Mouse (Mus musculus): ENCODE measurements around the gene 1110002E22Rik.

DNA sequence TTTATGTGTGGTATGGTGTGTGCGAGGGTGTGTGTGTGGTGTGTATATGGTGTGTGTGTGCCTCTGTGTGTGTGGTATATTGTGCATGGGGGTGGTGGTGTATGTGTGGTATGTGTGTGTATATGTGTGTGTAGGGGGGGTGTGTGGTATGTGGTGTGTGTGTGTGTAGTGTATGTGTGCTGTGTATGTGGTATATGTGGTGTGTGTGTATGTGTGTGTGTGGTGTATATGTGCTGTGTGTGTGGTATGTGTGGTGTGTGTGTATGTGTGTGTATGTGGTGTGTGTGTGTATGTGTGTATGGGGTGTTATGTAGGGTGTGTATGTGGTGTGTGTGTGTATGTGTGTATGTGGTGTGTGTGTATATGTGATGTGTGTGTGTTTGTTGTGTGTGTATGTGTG is 9.4 kb downstream of the 1110002E22Rik start:
- no peak for TF ChIP-seq CTCF (IDR thresholded peaks at IDR 0.05; ENCODE audit: borderline replicate concordance, control insufficient read depth, extremely low read depth, insufficient read depth, low read length, poor library complexity)
- TF ChIP-seq POLR2A (IDR thresholded peaks at IDR 0.05; ENCODE audit: control insufficient read depth, extremely low read depth, insufficient read depth, low read length, poor library complexity) = no peak

All from thymus, adult 2 months (tissue).